Mouse (Mus musculus): Measurements from ENCODE around the gene Gm20825.
"Not testable (repeated sequence)": the region's sequence is repeated elsewhere in the genome, so short reads cannot be mapped to it uniquely, and the experiment has no call there.

Gene Gm20825

DNA sequence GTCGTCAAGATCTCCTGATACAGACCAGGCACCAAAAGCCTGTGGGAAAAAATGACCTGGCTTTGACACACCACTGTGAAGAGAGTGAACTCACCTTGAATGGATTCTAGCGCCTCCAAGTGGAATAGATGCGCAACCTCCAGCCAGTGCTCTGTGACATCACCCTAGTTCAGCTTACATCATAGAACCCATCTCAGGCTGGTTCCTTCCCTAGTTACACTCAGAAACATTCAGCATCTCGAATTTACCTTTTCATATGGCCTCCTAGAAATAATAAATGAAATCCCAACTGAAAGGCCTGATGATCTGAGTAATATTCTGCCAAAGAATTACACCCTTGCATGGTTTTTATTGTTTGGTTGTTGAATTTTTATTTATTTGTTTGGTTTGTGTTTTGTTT is at the start of gene Gm20825:
Gene Gm20825, minus strand, starts transcription at position 101 of the 400 bp plus-strand sequence.
- not testable (repeated sequence) for DNase-seq
